Mouse (Mus musculus): ENCODE results near the gene Samd10. TPM values are rescaled to one million over a fixed set of nuclear protein-coding genes. Genes with fewer than 3 reads are reported as not detected.
A peak's percentile ranks its signal among the peaks of the same experiment; 100 is the strongest.

The Samd10 gene
- total and polyA plus RNA-seq, 2 experiments from 2014 or later, result 110 to 138 TPM

DNA sequence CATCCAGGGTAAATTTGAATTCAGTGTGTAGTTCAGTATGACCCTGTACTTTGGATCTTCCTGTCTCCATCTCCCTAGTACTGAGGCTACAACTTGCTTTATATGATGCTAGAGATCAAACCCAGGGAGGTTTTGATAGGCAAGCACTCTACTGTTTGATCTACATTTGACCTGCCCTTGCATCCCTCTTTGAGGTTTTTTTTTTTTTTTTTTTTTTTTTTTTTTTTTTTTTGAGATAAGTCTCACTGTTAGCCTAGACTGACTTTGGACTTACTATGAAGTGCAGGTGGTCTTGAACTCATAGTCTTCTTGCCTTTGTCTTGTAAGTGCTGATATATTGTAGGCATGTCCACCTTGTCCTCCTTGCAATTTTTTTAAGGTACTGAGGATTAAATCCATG is 29.5 kb upstream of the Samd10 start:
- no peak overlapping the region for H3K9ac ChIP-seq (replicated peaks; ENCODE audit: low read length)
- H3K27me3 ChIP-seq (ENCODE audit: insufficient read depth, low read length), result no peaks in the 10 kb centered on the region
- H3K4me2 ChIP-seq (ENCODE audit: low read depth, low read length), result no peak overlapping the region
- H3K4me1 ChIP-seq (ENCODE audit: insufficient read depth, low read length), result no peaks in the 10 kb centered on the region
- TF ChIP-seq CTCF (IDR thresholded peaks at IDR 0.05; ENCODE audit: low read depth), result no peak
- DNase-seq (ENCODE audit: low spot score), result no peak
- ATAC-seq, result no peak
- no peak overlapping the region for H3K4me3 ChIP-seq (ENCODE audit: low read length)
- peaks cover 16% of the 10 kb centered on the region; the same call in 1 of the 2 replicates for H3K36me3 ChIP-seq (ENCODE audit: insufficient read depth, low read length)
- no peak overlapping the region for H3K27ac ChIP-seq
- H3K9me3 ChIP-seq (ENCODE audit: low read length), result no peaks in the 10 kb centered on the region

DNA sequence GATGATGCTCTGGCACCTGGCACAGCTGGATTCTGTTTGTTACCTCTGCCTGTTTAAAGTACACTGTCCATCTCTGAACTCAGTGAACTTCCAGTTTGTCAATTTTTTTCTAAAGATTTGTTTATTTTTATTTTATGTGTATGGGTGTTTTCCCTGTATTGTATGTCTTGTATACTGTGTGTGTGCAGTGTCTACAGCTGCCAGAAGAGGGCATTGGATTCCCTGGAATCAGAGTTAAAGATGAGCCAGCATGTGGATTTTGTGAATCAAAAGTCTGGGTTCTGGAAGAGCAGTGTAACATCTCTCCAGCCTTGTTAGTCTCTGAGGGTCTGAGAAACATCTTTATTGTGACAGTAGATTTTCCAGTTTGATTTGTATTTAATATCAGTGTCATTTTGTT is 24.4 kb upstream of the Samd10 start:
- H3K4me2 ChIP-seq (ENCODE audit: low read depth, low read length), result no peak overlapping the region
- no peak overlapping the region for H3K9ac ChIP-seq (replicated peaks; ENCODE audit: low read length)
- H3K4me1 ChIP-seq (ENCODE audit: insufficient read depth, low read length), result no peaks in the 10 kb centered on the region
- ATAC-seq (no peak), DNase-seq (ENCODE audit: low spot score) (peak; percentile 52)
- peak; percentile 65 for TF ChIP-seq CTCF (IDR thresholded peaks at IDR 0.05; ENCODE audit: low read depth)
- H3K36me3 ChIP-seq (ENCODE audit: insufficient read depth, low read length), result peaks cover 22% of the 10 kb centered on the region
- no peak overlapping the region for H3K27ac ChIP-seq
- no peaks in the 10 kb centered on the region for H3K27me3 ChIP-seq (ENCODE audit: insufficient read depth, low read length)
- H3K9me3 ChIP-seq (ENCODE audit: low read length), result no peaks in the 10 kb centered on the region
- H3K4me3 ChIP-seq (ENCODE audit: low read length), result no peak overlapping the region

DNA sequence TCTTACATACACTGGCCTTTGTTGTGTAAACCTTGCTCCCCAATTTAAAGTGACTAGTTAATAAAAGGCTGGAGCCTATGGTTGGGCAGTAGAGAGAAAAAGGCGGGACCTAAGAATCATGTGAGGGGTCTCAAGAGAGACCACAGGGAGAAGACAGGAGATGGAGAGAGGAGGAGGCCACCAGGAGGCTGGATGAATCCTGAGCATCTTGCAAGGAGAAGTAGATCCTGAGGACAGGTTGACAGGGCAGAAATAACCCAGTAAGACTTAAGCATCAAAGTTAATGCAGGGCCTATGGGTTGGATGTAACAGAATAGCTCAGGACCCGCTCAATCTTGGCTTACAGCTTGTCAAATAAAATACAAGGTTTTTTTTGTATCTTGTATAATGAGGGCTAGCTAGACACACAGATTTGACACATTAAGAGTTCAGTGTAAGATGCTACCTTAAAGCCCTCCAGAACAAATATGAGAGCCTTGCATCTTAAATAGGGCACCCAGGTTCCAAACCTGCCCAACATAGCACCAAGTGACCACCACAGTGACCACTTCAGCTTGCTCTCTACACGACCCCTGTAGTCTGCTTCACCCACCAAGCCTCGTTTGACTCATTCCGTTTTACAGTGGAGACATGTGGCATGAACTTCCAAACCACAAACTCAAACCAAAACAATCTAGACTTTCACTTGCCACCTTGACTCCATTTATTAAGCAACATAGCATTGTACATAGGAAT is 19.9 kb upstream of the Samd10 start:
- Histone ChIP-seq H3K36me3 (ENCODE audit: insufficient read depth, low read length) (peaks cover 33% of the 10 kb centered on the region), H3K4me2 (ENCODE audit: low read depth, low read length) (no peak overlapping the region), H3K9me3 (ENCODE audit: low read length) (no peaks in the 10 kb centered on the region), H3K9ac (replicated peaks; ENCODE audit: low read length) (no peak overlapping the region), H3K27me3 (ENCODE audit: insufficient read depth, low read length) (no peaks in the 10 kb centered on the region), H3K27ac (no peak overlapping the region), H3K4me1 (ENCODE audit: insufficient read depth, low read length) (no peaks in the 10 kb centered on the region), H3K4me3 (ENCODE audit: low read length) (no peak overlapping the region)
- ATAC-seq (no peak), DNase-seq (ENCODE audit: low spot score) (no peak)
- 91% methylated on average over 5 of the region's 5 CpGs for WGBS
- TF ChIP-seq CTCF (IDR thresholded peaks at IDR 0.05; ENCODE audit: low read depth), result no peak

DNA sequence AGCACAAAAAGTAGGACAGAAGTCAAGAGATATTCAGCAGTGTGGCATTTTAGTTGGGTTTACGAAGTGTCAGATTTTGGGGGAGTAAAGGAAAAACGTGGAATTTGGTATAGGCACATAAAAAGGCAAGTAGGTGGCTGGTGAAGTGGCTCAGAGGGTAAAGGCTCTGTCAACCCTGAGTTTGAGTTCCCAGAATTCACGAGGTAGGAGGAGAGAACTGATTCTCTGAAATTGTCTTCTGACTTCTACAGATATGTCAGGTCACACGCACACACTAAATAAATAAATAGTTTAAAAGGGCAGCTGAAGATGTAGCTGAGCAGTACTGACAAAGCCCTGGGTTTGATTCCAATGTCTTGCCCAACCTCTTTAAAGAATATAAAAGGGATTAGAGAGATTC is 3.4 kb upstream of the Samd10 start:
- 81% methylated on average over 4 of the region's 4 CpGs for WGBS
- H3K4me1 ChIP-seq (ENCODE audit: insufficient read depth, low read length), result peaks cover 19% of the 10 kb centered on the region
- H3K9me3 ChIP-seq (ENCODE audit: low read length), result no peaks in the 10 kb centered on the region
- H3K27ac ChIP-seq, result no peak overlapping the region
- H3K27me3 ChIP-seq (ENCODE audit: insufficient read depth, low read length), result no peaks in the 10 kb centered on the region
- peak overlapping the region; percentile 91; the same call in 1 of the 2 replicates for H3K4me3 ChIP-seq (ENCODE audit: low read length)
- ATAC-seq, result no peak
- DNase-seq (ENCODE audit: low spot score), result no peak
- H3K9ac ChIP-seq (replicated peaks; ENCODE audit: low read length), result no peak overlapping the region
- TF ChIP-seq CTCF (IDR thresholded peaks at IDR 0.05; ENCODE audit: low read depth), result no peak
- peak overlapping the region; percentile 90 for H3K4me2 ChIP-seq (ENCODE audit: low read depth, low read length)
- no peaks in the 10 kb centered on the region for H3K36me3 ChIP-seq (ENCODE audit: insufficient read depth, low read length)

DNA sequence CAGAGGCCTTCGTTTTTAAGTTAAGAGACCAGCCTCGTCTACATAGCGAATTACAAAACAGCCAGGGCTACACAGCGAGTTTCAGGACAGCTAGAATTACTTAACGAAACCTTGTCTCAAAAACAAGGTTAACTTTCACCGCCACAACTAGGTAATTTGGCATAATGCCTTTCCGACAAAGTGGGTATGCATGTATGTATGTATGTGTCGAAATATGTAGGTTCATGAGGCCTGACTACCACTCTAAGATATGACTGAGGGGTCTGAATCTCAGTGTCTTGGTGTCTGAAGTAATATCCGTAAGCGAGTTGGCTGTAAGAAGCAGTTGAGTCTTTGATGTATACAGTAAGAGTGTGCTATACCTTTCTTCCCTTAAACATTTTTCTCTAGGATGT is 2.7 kb upstream of the Samd10 start:
- H3K4me2 ChIP-seq (ENCODE audit: low read depth, low read length), result peak overlapping the region; percentile 90
- peaks cover 19% of the 10 kb centered on the region for H3K4me1 ChIP-seq (ENCODE audit: insufficient read depth, low read length)
- peak overlapping the region; percentile 90 for H3K9ac ChIP-seq (replicated peaks; ENCODE audit: low read length)
- WGBS, result 28% methylated on average over 10 of the region's 10 CpGs
- DNase-seq (ENCODE audit: low spot score) (no peak), ATAC-seq (no peak)
- H3K4me3 ChIP-seq (ENCODE audit: low read length), result peak overlapping the region; percentile 91
- TF ChIP-seq CTCF (IDR thresholded peaks at IDR 0.05; ENCODE audit: low read depth), result no peak
- no peaks in the 10 kb centered on the region for H3K36me3 ChIP-seq (ENCODE audit: insufficient read depth, low read length)
- H3K27me3 ChIP-seq (ENCODE audit: insufficient read depth, low read length), result no peaks in the 10 kb centered on the region
- H3K27ac ChIP-seq, result peak overlapping the region; percentile 91
- H3K9me3 ChIP-seq (ENCODE audit: low read length), result no peaks in the 10 kb centered on the region

DNA sequence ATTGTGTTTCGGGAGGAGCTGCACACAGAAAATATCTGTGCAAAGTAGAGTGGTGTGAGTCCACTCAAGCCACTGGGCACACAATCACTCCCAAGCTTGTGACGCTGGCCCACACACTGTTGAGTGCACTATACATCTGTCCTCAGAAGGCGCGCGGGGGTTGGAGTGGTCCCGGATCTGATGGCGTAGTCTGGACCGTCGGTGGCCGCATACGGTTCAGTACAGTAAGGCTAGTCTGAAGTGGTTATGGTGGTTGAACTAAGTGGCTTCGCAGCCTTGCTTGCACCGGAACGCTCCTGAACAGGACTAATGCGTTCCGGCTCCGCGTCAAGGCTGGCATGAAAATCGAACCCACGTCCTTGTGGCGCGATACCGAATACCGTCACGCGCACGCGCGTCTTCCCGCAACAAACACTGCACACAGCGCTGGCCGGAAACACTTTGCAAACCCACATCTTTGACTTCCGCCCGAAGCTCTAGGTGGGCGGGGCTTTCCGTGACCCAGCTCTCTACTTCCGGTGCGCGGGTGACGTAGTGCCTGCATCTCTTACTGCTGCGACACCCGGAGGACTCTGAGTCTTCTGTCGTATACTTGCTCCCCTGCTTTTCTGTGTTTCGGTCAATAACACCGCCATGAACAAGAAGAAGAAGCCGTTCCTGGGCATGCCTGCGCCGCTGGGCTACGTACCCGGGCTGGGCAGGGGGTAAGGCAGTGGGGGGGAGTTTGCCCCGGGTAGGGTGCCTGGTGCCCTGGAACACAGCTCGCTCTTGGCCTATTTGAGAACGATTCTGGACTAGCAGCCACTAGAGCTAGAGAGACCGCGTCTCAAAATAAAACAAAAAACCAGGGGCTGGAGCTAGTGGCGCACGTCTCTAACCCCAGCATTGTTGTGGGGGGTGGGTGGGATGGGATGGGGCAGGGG is 2.1 kb upstream of the Samd10 start:
- H3K9ac ChIP-seq (replicated peaks; ENCODE audit: low read length), result peak overlapping the region; percentile 90
- peak overlapping the region; percentile 90 for H3K4me2 ChIP-seq (ENCODE audit: low read depth, low read length)
- WGBS, result under 1% methylated on average over 57 of the region's 57 CpGs
- no peaks in the 10 kb centered on the region for H3K36me3 ChIP-seq (ENCODE audit: insufficient read depth, low read length)
- DNase-seq (ENCODE audit: low spot score), result peak; percentile 99
- no peaks in the 10 kb centered on the region for H3K27me3 ChIP-seq (ENCODE audit: insufficient read depth, low read length)
- peak overlapping the region; percentile 91 for H3K27ac ChIP-seq
- ATAC-seq, result peak; percentile 97
- no peaks in the 10 kb centered on the region for H3K9me3 ChIP-seq (ENCODE audit: low read length)
- peaks cover 19% of the 10 kb centered on the region for H3K4me1 ChIP-seq (ENCODE audit: insufficient read depth, low read length)
- TF ChIP-seq CTCF (IDR thresholded peaks at IDR 0.05; ENCODE audit: low read depth), result peak; percentile 24; the same call in 1 of the 2 replicates
- peak overlapping the region; percentile 91 for H3K4me3 ChIP-seq (ENCODE audit: low read length)

Measured in hindbrain, postnatal 0 days (tissue).